Mouse (Mus musculus): ENCODE data around the gene Chst11.

DNA sequence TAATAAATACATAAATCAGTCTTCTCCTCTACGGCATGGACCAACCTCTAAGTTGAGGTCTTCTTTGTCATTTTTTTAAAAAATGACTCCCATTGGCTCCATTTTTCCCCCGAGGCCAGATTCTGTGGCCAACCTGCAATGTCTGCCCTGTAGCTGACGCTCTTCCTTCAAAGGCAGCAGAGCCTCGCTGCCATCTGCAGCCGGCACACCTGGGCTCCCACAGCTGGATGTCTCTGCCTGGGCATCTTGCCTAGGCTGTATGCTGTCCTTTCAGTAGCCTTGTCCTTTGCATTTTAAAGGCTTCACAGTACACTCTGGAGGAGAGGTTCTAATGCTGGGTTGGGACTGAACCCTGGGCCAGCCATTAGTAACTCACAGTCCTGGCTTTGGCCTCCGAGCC lies 132.6 kb downstream of the Chst11 start:
- TF ChIP-seq CTCF (IDR thresholded peaks at IDR 0.05; ENCODE audit: insufficient read depth, low read length): no peak
- no peak for TF ChIP-seq POLR2A (IDR thresholded peaks at IDR 0.05; ENCODE audit: borderline replicate concordance, extremely low read depth, low read depth, low read length)
